Mouse (Mus musculus) cerebellum, postnatal 4 days (tissue): Measurements from ENCODE around the gene Creld1.

Experiments used
- DNase-seq, 2 experiments: peaks; one replicate each; pipeline ENCODE4 v3.0.0; 2022; ENCODE audit warnings: low spot score in 2 of 2, mixed read lengths in 1 of 2

Creld1 gene

GRCm38 (mm10) chr6:113469432-113469831, 13.7 kb upstream of the Creld1 start:
- DNase-seq, result peak; percentile 70 to 82

- no peak for DNase-seq
Measured at GRCm38 (mm10) chr6:113471297-113471936, 11.7 kb upstream of the Creld1 start, which contains the start of gene Il17rc. Il17rc (plus strand) TSS chr6:113471427.

- DNase-seq, result no peak
Measured at GRCm38 (mm10) chr6:113472061-113472460, 11.0 kb upstream of the Creld1 start.

- no peak for DNase-seq
Measured at GRCm38 (mm10) chr6:113473246-113473645, 9.9 kb upstream of the Creld1 start.

- no peak for DNase-seq
Measured at GRCm38 (mm10) chr6:113473715-113474114, 9.4 kb upstream of the Creld1 start.

GRCm38 (mm10) chr6:113477353-113477752, 5.7 kb upstream of the Creld1 start:
- no peak for DNase-seq

GRCm38 (mm10) chr6:113478906-113479305, 4.2 kb upstream of the Creld1 start:
- DNase-seq, result no peak

- no peak for DNase-seq
Measured at GRCm38 (mm10) chr6:113480555-113481373, 2.3 kb upstream of the Creld1 start.

GRCm38 (mm10) chr6:113482477-113483099, 509 bp upstream of the Creld1 start:
- DNase-seq, result peak in 1 of 2 experiments; percentile 43

- DNase-seq, result no peak
Measured at GRCm38 (mm10) chr6:113483729-113484128, 632 bp downstream of the Creld1 start.

GRCm38 (mm10) chr6:113487125-113487576, 4.1 kb downstream of the Creld1 start:
- DNase-seq, result no peak

GRCm38 (mm10) chr6:113489410-113489809, 6.3 kb downstream of the Creld1 start:
- DNase-seq, result no peak

- no peak for DNase-seq
Measured at GRCm38 (mm10) chr6:113492101-113492864, 9.2 kb downstream of the Creld1 start.

GRCm38 (mm10) chr6:113494258-113494788, 11.2 kb downstream of the Creld1 start:
- peak; percentile 57 to 86 for DNase-seq

GRCm38 (mm10) chr6:113495071-113495675, 12.1 kb downstream of the Creld1 start:
- DNase-seq, result peak in 1 of 2 experiments; percentile 34

- DNase-seq, result no peak
Measured at GRCm38 (mm10) chr6:113499346-113499745, 16.2 kb downstream of the Creld1 start.

GRCm38 (mm10) chr6:113501388-113502084, 18.4 kb downstream of the Creld1 start, which contains the start of gene Prrt3:
Prrt3 (minus strand) TSS chr6:113501931.
- peak in 1 of 2 experiments; percentile 65 for DNase-seq

GRCm38 (mm10) chr6:113502801-113503200, 19.7 kb downstream of the Creld1 start:
- no peak for DNase-seq

- DNase-seq, result no peak
Measured at GRCm38 (mm10) chr6:113505689-113506088, 22.6 kb downstream of the Creld1 start.

GRCm38 (mm10) chr6:113507130-113507529, 24.0 kb downstream of the Creld1 start:
- DNase-seq, result no peak
